Mouse (Mus musculus) spleen, adult 2 months (tissue): ENCODE data around the gene Gtf2ird1.

Experiments used
- CTCF ChIP-seq: fragments of 200-500 bp; IDR thresholded peaks from 2 replicates; pipeline ENCODE4 v1.5.1; 2011; ENCODE audit warnings: mild to moderate bottlenecking, inconsistent platforms; ENCODE audit not compliant: insufficient read depth, insufficient read length, insufficient replicate concordance; ENCODE audit errors: extremely low read depth
- POLR2A ChIP-seq: fragments of 200-500 bp; IDR thresholded peaks from 2 replicates; pipeline ENCODE4 v1.6.1; 2011; ENCODE audit warnings: low read depth, low read length, inconsistent platforms

GRCm38 (mm10) chr5:134412341-134412740, 44.2 kb downstream of the Gtf2ird1 start:
- TF ChIP-seq POLR2A (no peak), CTCF (no peak)
